Mouse (Mus musculus): ENCODE data around the gene Gpr152.
"Not testable (repeated sequence)": the region's sequence is repeated elsewhere in the genome, so short reads cannot be mapped to it uniquely, and the experiment has no call there.

Gene Gpr152

GRCm38 (mm10) chr19:4129462-4129861 lies 10.1 kb upstream of the Gpr152 start:
- DNase-seq (ENCODE audit: extremely low read depth, insufficient read length, low spot score), result no peak

- no peak for DNase-seq (ENCODE audit: extremely low read depth, insufficient read length, low spot score)
Observed at GRCm38 (mm10) chr19:4130106-4130505, 9.5 kb upstream of the Gpr152 start.

- DNase-seq (ENCODE audit: extremely low read depth, insufficient read length, low spot score), result no peak
Observed at GRCm38 (mm10) chr19:4131075-4131474, 8.5 kb upstream of the Gpr152 start.

- DNase-seq (ENCODE audit: extremely low read depth, insufficient read length, low spot score), result no peak
Observed at GRCm38 (mm10) chr19:4131768-4132167, 7.8 kb upstream of the Gpr152 start.

- peak; percentile 45 for DNase-seq (ENCODE audit: extremely low read depth, insufficient read length, low spot score)
Observed at GRCm38 (mm10) chr19:4134354-4134753, 5.2 kb upstream of the Gpr152 start.

GRCm38 (mm10) chr19:4135229-4135962 lies 4.2 kb upstream of the Gpr152 start:
- DNase-seq (ENCODE audit: extremely low read depth, insufficient read length, low spot score), result not testable (repeated sequence)

- DNase-seq (ENCODE audit: extremely low read depth, insufficient read length, low spot score), result peak; percentile 66
Observed at GRCm38 (mm10) chr19:4135963-4136345, 3.6 kb upstream of the Gpr152 start.

- peak; percentile 36 for DNase-seq (ENCODE audit: extremely low read depth, insufficient read length, low spot score)
Observed at GRCm38 (mm10) chr19:4136463-4136862, 3.1 kb upstream of the Gpr152 start.

- DNase-seq (ENCODE audit: extremely low read depth, insufficient read length, low spot score), result no peak
Observed at GRCm38 (mm10) chr19:4137913-4138312, 1.7 kb upstream of the Gpr152 start.

- no peak for DNase-seq (ENCODE audit: extremely low read depth, insufficient read length, low spot score)
Observed at GRCm38 (mm10) chr19:4140147-4140546, 560 bp downstream of the Gpr152 start.

- DNase-seq (ENCODE audit: extremely low read depth, insufficient read length, low spot score), result no peak
Observed at GRCm38 (mm10) chr19:4142416-4143173, 3.0 kb downstream of the Gpr152 start.

GRCm38 (mm10) chr19:4143759-4144268 lies 4.2 kb downstream of the Gpr152 start, which contains the start of gene Cabp4:
Cabp4 (minus strand) TSS chr19:4144033.
- no peak for DNase-seq (ENCODE audit: extremely low read depth, insufficient read length, low spot score)

- no peak for DNase-seq (ENCODE audit: extremely low read depth, insufficient read length, low spot score)
Observed at GRCm38 (mm10) chr19:4144550-4145498, 5.2 kb downstream of the Gpr152 start.

- no peak for DNase-seq (ENCODE audit: extremely low read depth, insufficient read length, low spot score)
Observed at GRCm38 (mm10) chr19:4145936-4146335, 6.3 kb downstream of the Gpr152 start.

- DNase-seq (ENCODE audit: extremely low read depth, insufficient read length, low spot score), result no peak
Observed at GRCm38 (mm10) chr19:4146366-4147021, 6.9 kb downstream of the Gpr152 start.

- no peak for DNase-seq (ENCODE audit: extremely low read depth, insufficient read length, low spot score)
Observed at GRCm38 (mm10) chr19:4147022-4147405, 7.4 kb downstream of the Gpr152 start.

- no peak for DNase-seq (ENCODE audit: extremely low read depth, insufficient read length, low spot score)
Observed at GRCm38 (mm10) chr19:4147782-4148490, 8.3 kb downstream of the Gpr152 start.

GRCm38 (mm10) chr19:4148491-4148806 lies 8.9 kb downstream of the Gpr152 start, which contains the start of gene Coro1b:
Coro1b (plus strand) TSS chr19:4148619.
- DNase-seq (ENCODE audit: extremely low read depth, insufficient read length, low spot score), result peak; percentile 96

GRCm38 (mm10) chr19:4148819-4149218 lies 9.2 kb downstream of the Gpr152 start:
- DNase-seq (ENCODE audit: extremely low read depth, insufficient read length, low spot score), result no peak

- no peak for DNase-seq (ENCODE audit: extremely low read depth, insufficient read length, low spot score)
Observed at GRCm38 (mm10) chr19:4149283-4149682, 9.7 kb downstream of the Gpr152 start.
